Mouse (Mus musculus): ENCODE measurements at regions not wholly inside any gene's neighbourhood (a gene's known extent, or its start where the extent isn't known, plus 50 kb on each side); places are given as distances from the start of the nearest gene placed in this dataset.

DNA sequence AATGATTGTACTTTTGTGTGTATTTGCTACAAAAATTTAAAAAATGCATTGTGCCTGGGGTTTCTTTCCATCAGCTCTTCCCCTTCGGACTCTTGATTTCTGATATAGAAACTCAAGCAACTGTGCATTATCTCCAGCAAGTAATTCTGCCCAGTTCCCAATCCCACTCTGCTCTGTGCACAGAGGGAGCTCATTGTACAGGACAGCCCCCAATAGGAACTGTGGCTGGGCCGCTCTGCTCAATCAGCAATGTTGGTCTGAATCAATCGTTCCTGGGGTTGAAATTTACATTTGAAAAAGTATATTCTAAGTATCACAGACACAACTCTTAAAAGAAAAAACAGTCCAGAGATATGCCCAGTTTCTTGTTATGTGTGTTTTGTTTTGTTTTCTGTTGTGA is 339.1 kb downstream of the Rnd3 start:
- Histone ChIP-seq H3K4me3 (ENCODE audit: insufficient read depth, low read depth, low read length) (no peak overlapping the region), H3K4me1 (ENCODE audit: control insufficient read depth, insufficient read depth, low read length) (no peaks in the 10 kb centered on the region), H3K27ac (ENCODE audit: insufficient read depth, low read depth, low read length) (no peak overlapping the region)
- WGBS = 66% methylated on average over 3 of the region's 3 CpGs
- TF ChIP-seq CTCF (IDR thresholded peaks at IDR 0.05; ENCODE audit: insufficient read depth, low read depth, low read length) (no peak), POLR2A (IDR thresholded peaks at IDR 0.05; ENCODE audit: insufficient read depth, low read depth, low read length) (no peak)

DNA sequence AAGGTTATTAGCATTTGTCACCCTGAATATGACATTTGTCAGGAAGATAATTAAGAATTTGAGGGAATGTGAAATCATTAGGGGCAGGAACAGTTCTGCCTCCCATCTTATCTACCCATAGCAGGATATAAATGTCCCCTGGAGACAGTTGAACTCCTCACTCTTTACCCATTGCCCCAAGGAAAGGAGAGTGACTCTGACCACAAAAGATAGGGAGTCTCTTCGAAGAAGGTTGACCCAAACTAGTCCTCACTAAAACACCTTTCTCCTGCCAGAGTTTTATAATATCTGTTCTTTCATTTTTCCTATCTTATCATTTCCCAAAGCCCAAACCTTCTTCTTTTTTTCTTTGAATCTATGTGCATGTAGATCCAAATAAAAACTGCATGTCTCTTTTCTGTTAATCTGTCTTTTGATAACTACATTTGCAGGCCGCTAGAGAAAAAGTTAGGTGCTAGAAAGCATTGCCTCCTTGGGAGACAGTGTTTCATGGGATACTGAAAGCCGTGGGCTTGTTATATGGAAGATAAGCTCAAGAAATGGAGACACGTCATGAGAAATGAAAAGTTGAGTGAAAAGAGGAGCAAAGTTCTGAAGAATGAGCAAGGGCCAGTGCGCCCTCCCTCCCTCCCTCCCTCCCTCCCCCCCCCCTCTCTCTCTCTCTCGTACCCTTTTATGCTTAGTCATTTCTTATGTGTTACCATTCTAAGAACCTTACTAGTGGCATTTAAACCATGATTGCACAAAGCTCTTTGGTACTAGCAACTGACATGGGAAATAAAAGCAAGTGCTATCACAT is 341.6 kb downstream of the Rnd3 start:
- Histone ChIP-seq H3K4me1 (ENCODE audit: control insufficient read depth, insufficient read depth, low read length) (no peaks in the 10 kb centered on the region), H3K27ac (ENCODE audit: insufficient read depth, low read depth, low read length) (no peak overlapping the region), H3K4me3 (ENCODE audit: insufficient read depth, low read depth, low read length) (no peak overlapping the region)
- TF ChIP-seq POLR2A (IDR thresholded peaks at IDR 0.05; ENCODE audit: insufficient read depth, low read depth, low read length) (no peak), CTCF (IDR thresholded peaks at IDR 0.05; ENCODE audit: insufficient read depth, low read depth, low read length) (no peak)
- WGBS = 85% methylated on average over 6 of the region's 6 CpGs

DNA sequence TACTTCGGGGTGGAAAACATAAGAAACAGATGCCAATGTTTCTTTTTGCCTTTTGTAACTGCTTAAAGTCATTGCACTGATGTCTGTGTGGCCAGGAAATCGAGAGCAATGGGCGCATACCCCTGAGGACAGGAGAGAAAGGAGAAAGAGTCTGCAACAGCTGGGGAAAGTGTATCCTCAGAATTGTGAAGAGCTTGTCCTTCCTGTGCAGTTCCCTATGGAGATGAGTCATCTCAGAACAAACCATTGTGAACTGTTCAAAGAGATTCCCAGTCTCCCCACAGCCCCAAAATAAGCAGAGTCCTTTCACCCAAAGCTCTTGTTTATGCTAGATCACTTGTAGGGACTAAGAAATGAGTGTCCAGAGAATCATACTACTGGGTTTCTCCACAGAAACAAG is 343.3 kb downstream of the Rnd3 start:
- no peaks in the 10 kb centered on the region for H3K4me1 ChIP-seq (ENCODE audit: control insufficient read depth, insufficient read depth, low read length)
- no peak overlapping the region for H3K27ac ChIP-seq (ENCODE audit: insufficient read depth, low read depth, low read length)
- H3K4me3 ChIP-seq (ENCODE audit: insufficient read depth, low read depth, low read length) = no peak overlapping the region
- TF ChIP-seq POLR2A (IDR thresholded peaks at IDR 0.05; ENCODE audit: insufficient read depth, low read depth, low read length) (no peak), CTCF (IDR thresholded peaks at IDR 0.05; ENCODE audit: insufficient read depth, low read depth, low read length) (no peak)
- WGBS = 91% methylated on average over 3 of the region's 3 CpGs

DNA sequence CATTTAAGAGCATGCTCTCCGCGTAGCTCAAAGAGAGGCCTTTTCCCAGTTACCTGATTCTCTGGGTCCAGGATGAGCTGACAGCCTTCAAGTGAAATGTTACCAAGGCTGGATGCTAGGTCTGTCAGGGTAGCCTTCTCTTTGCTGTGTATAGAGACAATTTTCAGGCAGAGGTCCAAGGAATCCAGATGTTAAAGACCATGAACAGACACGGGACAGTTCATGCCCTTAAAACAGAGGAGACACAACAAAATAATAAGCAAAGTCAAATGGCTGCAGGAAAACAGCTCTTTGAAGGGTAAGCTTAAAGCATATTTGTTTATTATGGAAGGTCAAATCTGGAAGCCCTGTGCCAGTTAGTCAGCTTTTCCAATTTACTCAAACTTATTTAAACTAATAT is 352.8 kb downstream of the Rnd3 start:
- Histone ChIP-seq H3K4me3 (ENCODE audit: insufficient read depth, low read depth, low read length) (no peak overlapping the region), H3K4me1 (ENCODE audit: control insufficient read depth, insufficient read depth, low read length) (no peaks in the 10 kb centered on the region), H3K27ac (ENCODE audit: insufficient read depth, low read depth, low read length) (no peak overlapping the region)
- TF ChIP-seq POLR2A (IDR thresholded peaks at IDR 0.05; ENCODE audit: insufficient read depth, low read depth, low read length) (no peak), CTCF (IDR thresholded peaks at IDR 0.05; ENCODE audit: insufficient read depth, low read depth, low read length) (no peak)
- 90% methylated on average over 3 of the region's 3 CpGs for WGBS

GRCm38 (mm10) chr2:50793616-50794015 is 355.3 kb downstream of the Rnd3 start:
- no peak for TF ChIP-seq CTCF (IDR thresholded peaks at IDR 0.05; ENCODE audit: insufficient read depth, low read depth, low read length)
- TF ChIP-seq POLR2A (IDR thresholded peaks at IDR 0.05; ENCODE audit: insufficient read depth, low read depth, low read length) = no peak
- no peak overlapping the region for H3K4me3 ChIP-seq (ENCODE audit: insufficient read depth, low read depth, low read length)
- 64% methylated on average over 2 of the region's 2 CpGs for WGBS

DNA sequence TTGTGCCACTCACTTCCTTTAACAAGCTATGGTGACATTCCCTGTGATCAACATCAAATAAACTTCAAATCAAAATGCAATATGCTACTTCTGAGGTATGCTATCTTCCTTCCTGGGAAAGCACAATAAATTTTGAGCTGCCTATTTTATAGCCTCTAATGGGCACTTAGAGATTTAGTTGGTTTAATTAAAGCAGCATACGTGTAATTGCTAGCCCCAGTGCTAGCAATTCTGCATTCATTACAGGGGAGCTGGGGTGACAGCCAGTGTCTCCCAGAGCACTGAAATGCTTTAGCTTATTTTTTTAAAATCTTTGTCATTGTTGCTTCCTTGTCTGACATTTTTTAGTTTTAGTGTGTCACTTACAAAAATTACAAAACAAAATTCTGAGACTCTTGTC is 355.8 kb downstream of the Rnd3 start:
- no peak overlapping the region for H3K4me3 ChIP-seq (ENCODE audit: insufficient read depth, low read depth, low read length)
- TF ChIP-seq CTCF (IDR thresholded peaks at IDR 0.05; ENCODE audit: insufficient read depth, low read depth, low read length) (no peak), POLR2A (IDR thresholded peaks at IDR 0.05; ENCODE audit: insufficient read depth, low read depth, low read length) (no peak)
- WGBS = 34% methylated on average over 1 of the region's 1 CpGs
- H3K4me1 ChIP-seq (ENCODE audit: control insufficient read depth, insufficient read depth, low read length) = no peaks in the 10 kb centered on the region
- no peak overlapping the region for H3K27ac ChIP-seq (ENCODE audit: insufficient read depth, low read depth, low read length)

More at GRCm38 (mm10) chr2:50793616-50794015, 355.3 kb downstream of the Rnd3 start:
- Histone ChIP-seq H3K27ac (ENCODE audit: insufficient read depth, low read depth, low read length) (no peak overlapping the region), H3K4me1 (ENCODE audit: control insufficient read depth, insufficient read depth, low read length) (no peaks in the 10 kb centered on the region)

GRCm38 (mm10) chr2:50789051-50789651 is 359.8 kb downstream of the Rnd3 start:
- no peak for TF ChIP-seq CTCF (IDR thresholded peaks at IDR 0.05; ENCODE audit: insufficient read depth, low read depth, low read length)
- TF ChIP-seq POLR2A (IDR thresholded peaks at IDR 0.05; ENCODE audit: insufficient read depth, low read depth, low read length) = no peak
- Histone ChIP-seq H3K4me1 (ENCODE audit: control insufficient read depth, insufficient read depth, low read length) (no peaks in the 10 kb centered on the region), H3K27ac (ENCODE audit: insufficient read depth, low read depth, low read length) (no peak overlapping the region), H3K4me3 (ENCODE audit: insufficient read depth, low read depth, low read length) (no peak overlapping the region)
- WGBS = 85% methylated on average over 4 of the region's 4 CpGs

DNA sequence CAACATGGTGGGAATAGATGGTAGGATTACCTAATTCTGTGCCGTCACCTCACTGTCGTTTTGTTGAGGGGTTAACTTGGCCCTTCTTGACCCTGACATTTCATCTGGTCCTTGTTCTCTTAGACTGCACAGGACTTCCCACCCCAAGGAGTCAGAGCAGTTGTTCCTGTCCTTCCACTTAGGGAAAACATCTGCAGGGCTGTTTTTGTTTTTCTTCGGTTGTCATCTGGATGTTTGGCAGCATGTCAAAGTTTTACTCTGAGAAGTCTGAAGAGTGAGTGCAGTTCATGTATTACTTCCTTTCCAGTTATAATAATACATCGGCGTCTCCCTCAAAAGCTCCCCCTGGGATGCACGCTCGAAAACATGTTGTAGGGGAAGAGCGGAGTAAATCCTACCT is 376.8 kb downstream of the Rnd3 start:
- Histone ChIP-seq H3K4me3 (ENCODE audit: insufficient read depth, low read depth, low read length) (no peak overlapping the region), H3K4me1 (ENCODE audit: control insufficient read depth, insufficient read depth, low read length) (no peaks in the 10 kb centered on the region), H3K27ac (ENCODE audit: insufficient read depth, low read depth, low read length) (no peak overlapping the region)
- TF ChIP-seq CTCF (IDR thresholded peaks at IDR 0.05; ENCODE audit: insufficient read depth, low read depth, low read length) = no peak
- TF ChIP-seq POLR2A (IDR thresholded peaks at IDR 0.05; ENCODE audit: insufficient read depth, low read depth, low read length) = no peak
- 84% methylated on average over 8 of the region's 8 CpGs for WGBS

- Histone ChIP-seq H3K4me1 (ENCODE audit: control insufficient read depth, insufficient read depth, low read length) (no peaks in the 10 kb centered on the region), H3K4me3 (ENCODE audit: insufficient read depth, low read depth, low read length) (no peak overlapping the region), H3K27ac (ENCODE audit: insufficient read depth, low read depth, low read length) (no peak overlapping the region)
- WGBS = 90% methylated on average over 2 of the region's 2 CpGs
- TF ChIP-seq POLR2A (IDR thresholded peaks at IDR 0.05; ENCODE audit: insufficient read depth, low read depth, low read length) = no peak
- TF ChIP-seq CTCF (IDR thresholded peaks at IDR 0.05; ENCODE audit: insufficient read depth, low read depth, low read length) = no peak
These were observed 389.9 kb downstream of the Rnd3 start for GRCm38 (mm10) chr2:50759016-50759415.
